Mouse (Mus musculus): Measurements from ENCODE around the gene Klhl40. TPM values are rescaled to one million over a fixed set of nuclear protein-coding genes. Genes with fewer than 3 reads are reported as not detected.

Klhl40 gene
- polyA plus RNA-seq, 1 experiment from 2014 or later: 3.6 TPM

DNA sequence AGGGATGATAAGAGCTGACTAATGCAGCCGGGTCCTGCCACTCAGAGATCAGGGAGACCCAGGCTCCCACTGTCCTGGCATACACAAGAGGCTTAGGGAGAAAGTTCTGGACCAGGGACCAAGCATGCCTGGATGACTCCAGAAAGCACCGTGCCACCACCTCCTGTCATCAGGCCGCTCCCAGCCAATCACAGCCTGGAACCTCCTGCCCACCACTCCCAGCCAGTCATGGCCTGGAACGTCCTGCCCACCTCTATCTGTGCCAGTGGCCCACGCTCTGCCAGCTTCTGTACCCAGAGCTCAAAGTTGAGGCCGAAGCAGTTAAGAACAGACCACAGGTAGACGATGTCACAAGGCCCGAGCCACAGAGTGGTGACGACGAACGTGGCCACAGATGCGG, 7.4 kb downstream of the Klhl40 start:
- H3K36me3 ChIP-seq: no peaks in the 10 kb centered on the region
- H3K4me1 ChIP-seq: no peaks in the 10 kb centered on the region
- no peaks in the 10 kb centered on the region for H3K9me3 ChIP-seq
- no peak for ATAC-seq (ENCODE audit: insufficient number of reproducible peaks, insufficient read depth, low FRiP score, low TSS enrichment)
- WGBS: 90% methylated on average over 12 of the region's 12 CpGs
- no peak overlapping the region for H3K4me3 ChIP-seq
- H3K4me2 ChIP-seq (replicated peaks): no peak overlapping the region
- H3K27ac ChIP-seq: no peak overlapping the region
- no peak overlapping the region for H3K9ac ChIP-seq
- peaks cover 6% of the 10 kb centered on the region for H3K27me3 ChIP-seq

DNA sequence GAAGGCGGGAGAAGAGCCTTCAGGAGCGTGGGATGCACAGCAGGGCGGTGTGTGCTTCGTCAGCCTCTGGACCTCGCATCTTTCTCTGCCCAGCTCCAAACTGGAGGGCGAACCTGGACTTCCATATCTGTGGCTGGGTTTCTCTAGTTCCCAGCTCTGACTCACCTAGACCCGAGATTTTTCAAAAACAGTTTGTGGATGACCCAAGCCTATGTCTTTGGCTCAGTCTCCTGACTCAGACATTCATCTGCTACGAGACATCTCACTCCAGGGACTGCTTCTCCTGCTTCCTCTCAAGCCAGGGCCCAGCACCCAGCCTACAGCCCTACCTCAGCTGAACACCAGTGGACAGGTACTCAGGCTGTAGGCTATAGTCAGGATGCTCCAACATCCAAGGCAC, 7.9 kb downstream of the Klhl40 start:
- Histone ChIP-seq H3K9me3 (no peaks in the 10 kb centered on the region), H3K27ac (no peak overlapping the region), H3K4me3 (no peak overlapping the region), H3K9ac (no peak overlapping the region), H3K27me3 (peaks cover 1% of the 10 kb centered on the region), H3K4me2 (replicated peaks) (no peak overlapping the region), H3K36me3 (no peaks in the 10 kb centered on the region), H3K4me1 (no peaks in the 10 kb centered on the region)
- WGBS: 83% methylated on average over 8 of the region's 8 CpGs
- no peak for ATAC-seq (ENCODE audit: insufficient number of reproducible peaks, insufficient read depth, low FRiP score, low TSS enrichment)

- H3K4me1 ChIP-seq: 0 out of 2 replicates have a peak, but pooled peaks cover under 1% of the 10 kb centered on the region
- WGBS: 71% methylated on average over 2 of the region's 2 CpGs
Observed at GRCm38 (mm10) chr9:121786359-121786758, 9.0 kb downstream of the Klhl40 start.

GRCm38 (mm10) chr9:121791206-121791605, 13.8 kb downstream of the Klhl40 start:
- Histone ChIP-seq H3K27me3 (no peaks in the 10 kb centered on the region), H3K36me3 (no peaks in the 10 kb centered on the region), H3K4me2 (replicated peaks) (no peak overlapping the region), H3K4me3 (no peak overlapping the region), H3K27ac (no peak overlapping the region), H3K4me1 (peaks cover 5% of the 10 kb centered on the region; the same call in 1 of the 2 replicates), H3K9ac (no peak overlapping the region), H3K9me3 (no peaks in the 10 kb centered on the region)
- ATAC-seq (ENCODE audit: insufficient number of reproducible peaks, insufficient read depth, low FRiP score, low TSS enrichment): peak; percentile 25; the same call in 1 of the 2 replicates
- 17% methylated on average over 5 of the region's 5 CpGs for WGBS

More at GRCm38 (mm10) chr9:121786359-121786758, 9.0 kb downstream of the Klhl40 start:
- Histone ChIP-seq H3K27ac (no peak overlapping the region), H3K9me3 (no peaks in the 10 kb centered on the region), H3K27me3 (no peaks in the 10 kb centered on the region), H3K9ac (no peak overlapping the region), H3K4me3 (no peak overlapping the region), H3K36me3 (no peaks in the 10 kb centered on the region), H3K4me2 (replicated peaks) (no peak overlapping the region)
- no peak for ATAC-seq (ENCODE audit: insufficient number of reproducible peaks, insufficient read depth, low FRiP score, low TSS enrichment)

- Histone ChIP-seq H3K4me1 (peaks cover 5% of the 10 kb centered on the region; the same call in 1 of the 2 replicates), H3K9ac (no peak within 1 kb of the TSS), H3K27ac (no peak within 1 kb of the TSS), H3K27me3 (no peaks in the 10 kb centered on the region), H3K4me3 (no peak within 1 kb of the TSS), H3K4me2 (replicated peaks) (no peak within 1 kb of the TSS), H3K36me3 (no peaks in the 10 kb centered on the region), H3K9me3 (no peaks in the 10 kb centered on the region)
- WGBS: 47% methylated on average over 24 of the region's 24 CpGs
- 0 out of 2 replicates have a peak, but pooled peaks have one; percentile 35 for ATAC-seq (ENCODE audit: insufficient number of reproducible peaks, insufficient read depth, low FRiP score, low TSS enrichment)
Observed at GRCm38 (mm10) chr9:121791757-121792521, 14.5 kb downstream of the Klhl40 start, which contains the start of gene Hhatl. TSS of gene Hhatl (minus strand) at chr9:121792507.

DNA sequence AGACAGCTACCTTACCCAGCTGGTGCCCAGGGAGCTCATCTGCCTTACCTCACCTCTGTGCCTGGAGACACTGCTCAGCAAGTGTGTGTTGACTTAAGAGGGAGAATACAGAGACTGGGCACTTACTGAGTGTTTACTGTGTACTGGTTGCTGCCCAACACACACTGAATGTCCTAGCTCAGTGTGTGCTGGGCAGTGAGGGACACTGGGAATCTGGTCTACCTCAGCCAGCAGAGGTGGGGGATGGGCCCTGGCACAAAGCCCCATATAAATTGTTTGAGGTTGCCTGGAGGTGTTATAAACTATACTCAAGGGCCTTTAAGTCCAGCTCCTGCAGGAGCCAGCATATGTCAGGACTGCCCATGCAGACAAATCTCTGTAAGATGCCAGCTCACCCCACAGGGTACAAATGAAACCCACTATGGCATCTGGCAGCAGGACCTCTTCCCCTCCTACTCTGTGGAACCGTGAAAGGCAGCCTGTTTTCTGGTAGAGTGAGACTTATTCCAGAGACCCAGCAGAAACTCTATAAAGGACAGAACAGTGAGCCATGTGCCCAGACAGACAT, 17.6 kb downstream of the Klhl40 start:
- 67% methylated on average over 1 of the region's 1 CpGs for WGBS
- peaks cover 9% of the 10 kb centered on the region for H3K4me1 ChIP-seq
- no peaks in the 10 kb centered on the region for H3K36me3 ChIP-seq
- no peak overlapping the region for H3K4me2 ChIP-seq (replicated peaks)
- H3K9ac ChIP-seq: no peak overlapping the region
- no peak overlapping the region for H3K4me3 ChIP-seq
- no peaks in the 10 kb centered on the region for H3K27me3 ChIP-seq
- H3K9me3 ChIP-seq: no peaks in the 10 kb centered on the region
- no peak overlapping the region for H3K27ac ChIP-seq
- ATAC-seq (ENCODE audit: insufficient number of reproducible peaks, insufficient read depth, low FRiP score, low TSS enrichment): no peak

- H3K4me3 ChIP-seq: no peak overlapping the region
- H3K9me3 ChIP-seq: no peaks in the 10 kb centered on the region
- H3K9ac ChIP-seq: no peak overlapping the region
- no peaks in the 10 kb centered on the region for H3K36me3 ChIP-seq
- no peaks in the 10 kb centered on the region for H3K27me3 ChIP-seq
- 15% methylated on average over 12 of the region's 12 CpGs for WGBS
- H3K27ac ChIP-seq: no peak overlapping the region
- no peak for ATAC-seq (ENCODE audit: insufficient number of reproducible peaks, insufficient read depth, low FRiP score, low TSS enrichment)
- peaks cover 4% of the 10 kb centered on the region; the same call in 1 of the 2 replicates for H3K4me1 ChIP-seq
- H3K4me2 ChIP-seq (replicated peaks): no peak overlapping the region
Observed at GRCm38 (mm10) chr9:121797722-121798121, 20.3 kb downstream of the Klhl40 start.

DNA sequence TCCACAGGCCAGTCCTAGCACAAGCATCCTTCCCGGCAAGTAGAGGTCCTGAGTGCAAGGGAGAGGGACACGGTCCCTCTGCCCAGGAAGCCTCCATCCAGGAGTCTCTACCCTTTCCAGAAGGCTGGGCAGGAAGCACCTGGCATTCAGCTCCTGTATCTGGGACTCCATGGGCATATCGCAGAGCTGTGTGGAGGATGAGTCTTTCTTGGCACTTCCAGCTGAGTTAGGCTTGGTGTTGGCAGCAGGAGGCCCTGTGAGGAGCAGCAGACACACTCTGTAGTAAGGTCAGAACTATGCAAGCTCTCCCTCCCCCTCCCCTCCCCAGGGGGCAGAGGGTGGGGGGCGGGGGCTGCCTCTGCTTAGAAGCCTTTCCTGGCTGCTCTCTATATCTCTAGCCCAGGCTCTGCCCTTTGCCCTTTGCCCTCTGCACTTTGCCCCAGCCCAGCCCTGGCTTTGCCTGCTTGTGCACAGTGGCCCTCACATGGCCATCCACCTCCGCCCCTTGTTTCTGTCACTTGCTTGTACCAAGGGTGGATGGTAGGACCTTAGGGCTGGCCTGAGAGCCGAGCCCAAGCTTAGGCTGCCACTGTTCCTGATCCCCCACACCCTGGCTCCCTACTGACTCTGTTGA, 21.6 kb downstream of the Klhl40 start:
- WGBS: 30% methylated on average over 6 of the region's 6 CpGs

DNA sequence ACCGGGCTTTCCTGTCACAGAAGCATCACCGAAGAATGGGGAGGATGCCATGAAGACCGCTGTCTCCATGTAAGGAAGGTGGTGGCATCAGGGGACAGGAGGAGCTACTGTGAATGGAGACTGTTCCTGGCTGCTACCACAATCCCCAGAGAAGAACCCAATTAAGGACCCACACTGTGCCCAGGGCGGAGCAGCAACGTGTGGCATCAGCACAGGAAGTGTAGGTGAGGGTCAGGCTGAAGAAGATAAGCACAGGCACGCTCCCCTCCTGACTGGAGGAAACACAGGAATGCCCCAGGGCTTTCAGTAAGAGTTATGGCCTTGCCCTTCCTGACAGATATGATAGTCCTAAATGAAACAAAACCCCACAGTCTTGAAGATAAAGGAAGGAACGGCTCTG, 25.3 kb downstream of the Klhl40 start:
- Histone ChIP-seq H3K27ac (no peak overlapping the region), H3K9me3 (no peaks in the 10 kb centered on the region), H3K4me2 (replicated peaks) (no peak overlapping the region), H3K4me1 (peaks cover 12% of the 10 kb centered on the region), H3K36me3 (no peaks in the 10 kb centered on the region), H3K4me3 (no peak overlapping the region), H3K27me3 (no peaks in the 10 kb centered on the region), H3K9ac (no peak overlapping the region)
- 58% methylated on average over 7 of the region's 7 CpGs for WGBS
- ATAC-seq (ENCODE audit: insufficient number of reproducible peaks, insufficient read depth, low FRiP score, low TSS enrichment): no peak

More for the DNA sequence above, 21.6 kb downstream of the Klhl40 start:
- Histone ChIP-seq H3K4me2 (replicated peaks) (no peak overlapping the region), H3K9ac (no peak overlapping the region), H3K27me3 (no peaks in the 10 kb centered on the region), H3K9me3 (no peaks in the 10 kb centered on the region), H3K27ac (no peak overlapping the region), H3K4me1 (peaks cover 4% of the 10 kb centered on the region; the same call in 1 of the 2 replicates), H3K4me3 (no peak overlapping the region), H3K36me3 (no peaks in the 10 kb centered on the region)
- ATAC-seq (ENCODE audit: insufficient number of reproducible peaks, insufficient read depth, low FRiP score, low TSS enrichment): no peak

DNA sequence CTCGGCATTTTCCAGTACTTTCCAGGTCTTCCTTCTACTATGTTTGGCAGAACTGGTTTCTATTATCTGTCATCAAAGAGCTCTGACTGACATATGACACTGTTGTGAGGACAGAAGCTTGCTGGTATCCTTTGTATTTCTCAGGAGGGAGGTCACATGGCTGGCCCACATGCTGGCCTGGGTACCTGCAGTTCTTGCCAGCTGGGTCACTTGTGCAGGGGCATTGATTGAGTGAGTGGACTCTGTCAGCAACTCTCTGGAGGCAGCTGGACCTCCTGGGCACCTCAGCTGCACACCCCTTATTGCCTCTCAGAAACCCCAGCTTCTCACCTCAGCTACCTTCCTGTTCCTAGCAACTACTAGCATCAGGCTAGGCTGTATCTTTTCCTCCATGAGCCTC, 30.1 kb downstream of the Klhl40 start:
- H3K27me3 ChIP-seq: no peaks in the 10 kb centered on the region
- H3K9ac ChIP-seq: no peak overlapping the region
- no peaks in the 10 kb centered on the region for H3K9me3 ChIP-seq
- no peaks in the 10 kb centered on the region for H3K36me3 ChIP-seq
- no peak overlapping the region for H3K27ac ChIP-seq
- no peak overlapping the region for H3K4me2 ChIP-seq (replicated peaks)
- WGBS: 32% methylated on average over 1 of the region's 1 CpGs
- ATAC-seq (ENCODE audit: insufficient number of reproducible peaks, insufficient read depth, low FRiP score, low TSS enrichment): no peak
- H3K4me1 ChIP-seq: peaks cover 28% of the 10 kb centered on the region
- no peak overlapping the region for H3K4me3 ChIP-seq

DNA sequence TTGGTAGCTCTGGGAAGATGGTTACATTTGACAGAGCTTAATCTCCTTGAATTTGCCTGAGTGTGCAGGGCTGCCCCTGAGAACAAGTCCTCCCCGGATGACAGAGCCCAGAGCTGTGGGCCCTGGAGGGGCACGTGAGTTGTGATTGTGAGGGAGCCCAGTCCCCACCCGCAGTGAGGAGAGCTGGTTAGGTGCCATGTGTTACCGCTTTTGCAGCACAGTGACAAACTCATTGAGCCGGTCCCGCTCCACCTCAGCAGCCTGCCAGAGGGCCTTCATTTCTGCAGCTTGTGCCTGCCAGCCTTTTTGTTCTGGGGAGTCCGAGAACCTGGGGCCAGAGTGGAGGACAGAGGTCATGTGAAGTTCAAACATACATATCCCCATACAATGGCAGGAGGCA, 30.5 kb downstream of the Klhl40 start:
- no peak overlapping the region for H3K4me2 ChIP-seq (replicated peaks)
- WGBS: 58% methylated on average over 7 of the region's 7 CpGs
- H3K4me1 ChIP-seq: peaks cover 28% of the 10 kb centered on the region
- H3K27me3 ChIP-seq: no peaks in the 10 kb centered on the region
- no peak overlapping the region for H3K27ac ChIP-seq
- no peak for ATAC-seq (ENCODE audit: insufficient number of reproducible peaks, insufficient read depth, low FRiP score, low TSS enrichment)
- H3K36me3 ChIP-seq: no peaks in the 10 kb centered on the region
- H3K4me3 ChIP-seq: no peak overlapping the region
- no peaks in the 10 kb centered on the region for H3K9me3 ChIP-seq
- H3K9ac ChIP-seq: no peak overlapping the region

DNA sequence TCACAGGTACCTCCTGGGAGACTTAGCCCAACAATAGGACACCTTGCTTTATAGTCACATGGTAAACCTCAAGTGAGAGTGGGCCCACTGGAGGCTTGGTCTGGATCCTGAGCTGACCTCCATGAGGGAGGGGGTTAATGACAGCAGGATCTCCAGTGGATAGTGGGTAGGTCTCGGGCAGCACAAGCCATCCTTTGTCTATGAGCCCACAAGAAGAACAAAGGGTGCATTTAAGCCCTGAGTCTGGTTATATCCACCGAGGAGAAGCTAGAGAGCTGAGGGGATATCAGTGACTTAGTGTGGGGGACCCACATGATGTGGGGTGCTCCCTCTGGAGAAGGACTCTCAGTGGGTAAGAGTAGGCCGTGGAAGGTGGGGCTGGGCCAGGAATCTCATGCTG, 31.1 kb downstream of the Klhl40 start:
- Histone ChIP-seq H3K4me3 (no peak overlapping the region), H3K4me1 (peaks cover 28% of the 10 kb centered on the region), H3K27me3 (no peaks in the 10 kb centered on the region), H3K27ac (no peak overlapping the region), H3K9me3 (no peaks in the 10 kb centered on the region), H3K4me2 (replicated peaks) (no peak overlapping the region), H3K9ac (no peak overlapping the region), H3K36me3 (no peaks in the 10 kb centered on the region)
- ATAC-seq (ENCODE audit: insufficient number of reproducible peaks, insufficient read depth, low FRiP score, low TSS enrichment): no peak
- 31% methylated on average over 3 of the region's 3 CpGs for WGBS

Measured in embryonic facial prominence, embryonic 12.5 days (tissue).